Mouse (Mus musculus) myocyte (in vitro differentiated cells): ENCODE measurements at regions not wholly inside any gene's neighbourhood (a gene's known extent, or its start where the extent isn't known, plus 50 kb on each side); places are given as distances from the start of the nearest gene placed in this dataset.

Experiments used
- H3K27me3 ChIP-seq: one replicate; pipeline ENCODE4 v1.6.1; 2011; ENCODE audit not compliant: control insufficient read depth, insufficient read depth, insufficient read length
- H3K36me3 ChIP-seq: one replicate; pipeline ENCODE4 v1.6.1; 2011; ENCODE audit not compliant: control insufficient read depth, insufficient read depth
- H3K4me2 ChIP-seq: one replicate; pipeline ENCODE4 v1.6.1; 2011; ENCODE audit warnings: low read depth, control low read depth
- H3K4me3 ChIP-seq: one replicate; pipeline ENCODE4 v1.5.1; 2011; ENCODE audit warnings: mild to moderate bottlenecking, control low read depth, moderate library complexity
- H3K79me2 ChIP-seq: one replicate; pipeline ENCODE4 v1.6.1; 2011; ENCODE audit not compliant: control insufficient read depth, insufficient read depth
- H3ac ChIP-seq: one replicate; pipeline ENCODE4 v1.6.1; 2011; ENCODE audit not compliant: control insufficient read depth, insufficient read length
- CEBPB ChIP-seq: IDR thresholded peaks from 2 replicates; pipeline ENCODE4 v1.6.1; 2011; ENCODE audit warnings: mild to moderate bottlenecking, moderate library complexity; ENCODE audit not compliant: poor library complexity, insufficient read depth, severe bottlenecking
- E2F4 ChIP-seq: IDR thresholded peaks from one replicate; pipeline ENCODE4 v1.6.1; 2011; ENCODE audit warnings: mild to moderate bottlenecking, control low read depth, moderate library complexity; ENCODE audit not compliant: insufficient read depth
- MAX ChIP-seq: IDR thresholded peaks from one replicate; pipeline ENCODE4 v1.6.1; 2011; ENCODE audit warnings: low read depth, mild to moderate bottlenecking, control low read depth
- MYOD1 ChIP-seq, 3 experiments: IDR thresholded peaks; one replicate each; pipeline ENCODE4 v1.6.1; 2011; ENCODE audit warnings: control low read depth in 2 of 3, low read depth in 2 of 3, mild to moderate bottlenecking in 2 of 3, moderate library complexity in 1 of 3; ENCODE audit not compliant: insufficient read length in 2 of 3, control insufficient read depth in 1 of 3
- MYOG ChIP-seq, 3 experiments: IDR thresholded peaks; one replicate each; pipeline ENCODE4 v1.6.1; 2011; ENCODE audit warnings: control low read depth in 2 of 3, low read depth in 2 of 3, mild to moderate bottlenecking in 2 of 3; ENCODE audit not compliant: insufficient read length in 2 of 3, control insufficient read depth in 1 of 3, insufficient read depth in 1 of 3
- POLR2A ChIP-seq: IDR thresholded peaks from one replicate; pipeline ENCODE4 v1.6.1; 2011; ENCODE audit warnings: low read depth, mild to moderate bottlenecking, control low read depth, moderate library complexity; ENCODE audit not compliant: insufficient read length
- POLR2AphosphoS2 ChIP-seq: IDR thresholded peaks from one replicate; pipeline ENCODE4 v1.6.1; 2011; ENCODE audit warnings: low read depth, control low read depth; ENCODE audit not compliant: insufficient read length
- REST ChIP-seq: IDR thresholded peaks from one replicate; pipeline ENCODE4 v1.6.1; 2011; ENCODE audit warnings: mild to moderate bottlenecking, control low read depth, moderate library complexity; ENCODE audit not compliant: insufficient read depth, insufficient read length
- SRF ChIP-seq: IDR thresholded peaks from one replicate; pipeline ENCODE4 v1.6.1; 2011; ENCODE audit warnings: low read depth; ENCODE audit not compliant: control insufficient read depth, insufficient read length
- TCF12 ChIP-seq: IDR thresholded peaks from one replicate; pipeline ENCODE4 v1.6.1; 2011; ENCODE audit warnings: mild to moderate bottlenecking, control low read depth; ENCODE audit not compliant: poor library complexity, insufficient read depth, severe bottlenecking
- TCF3 ChIP-seq: IDR thresholded peaks from one replicate; pipeline ENCODE4 v1.6.1; 2011; ENCODE audit warnings: low read depth, control low read depth; ENCODE audit not compliant: insufficient read length
- USF1 ChIP-seq: IDR thresholded peaks from one replicate; pipeline ENCODE4 v1.6.1; 2011; ENCODE audit warnings: low read depth, mild to moderate bottlenecking, control low read depth, moderate library complexity

DNA sequence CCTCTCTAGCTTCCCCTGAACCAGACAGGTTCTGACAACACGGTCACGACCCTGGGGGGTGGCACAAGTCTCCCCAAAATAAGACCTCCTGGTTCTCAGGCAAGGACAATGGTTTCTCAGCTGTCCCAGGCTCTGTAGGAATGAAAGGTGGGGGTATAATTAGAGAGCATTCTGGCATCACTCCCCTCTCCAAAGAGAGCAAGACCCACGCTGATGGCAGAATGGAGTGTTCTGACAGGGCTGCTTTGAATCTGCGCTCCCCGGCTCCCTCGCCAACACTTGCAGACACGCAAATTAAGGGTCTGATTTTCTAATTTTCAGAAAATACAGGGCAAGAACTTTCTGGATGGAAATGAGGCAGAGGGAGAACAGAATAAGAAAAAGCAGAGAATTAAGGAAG is 181.2 kb upstream of the Kazn start:
- no peaks in the 10 kb centered on the region for H3K79me2 ChIP-seq
- no peaks in the 10 kb centered on the region for H3K36me3 ChIP-seq
- no peaks in the 10 kb centered on the region for H3K27me3 ChIP-seq
- no peak for TF ChIP-seq POLR2A
- no peak overlapping the region for H3K4me3 ChIP-seq
- no peak overlapping the region for H3ac ChIP-seq
- no peak overlapping the region for H3K4me2 ChIP-seq

DNA sequence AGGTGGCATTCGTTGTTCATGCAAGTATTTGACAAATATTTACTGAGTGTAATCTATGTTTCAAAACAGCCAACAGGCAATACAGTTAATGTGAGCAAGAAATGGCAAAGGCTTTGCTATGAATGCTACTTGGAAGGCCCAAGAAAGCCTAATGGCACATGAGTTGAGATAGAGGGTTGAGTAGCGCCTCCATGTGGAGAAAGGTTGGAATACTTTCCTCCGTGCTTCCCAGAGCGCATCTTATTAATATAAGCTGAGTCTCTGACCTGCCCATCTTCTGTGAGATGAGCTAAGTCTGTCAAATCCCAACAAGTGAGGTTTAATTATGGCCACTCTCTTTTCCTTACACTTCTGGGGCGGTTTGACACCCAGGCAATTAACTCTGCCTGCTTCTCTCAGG is 175.7 kb upstream of the Kazn start:
- Histone ChIP-seq H3K27me3 (no peaks in the 10 kb centered on the region), H3ac (no peak overlapping the region), H3K4me3 (no peak overlapping the region), H3K79me2 (no peaks in the 10 kb centered on the region), H3K4me2 (no peak overlapping the region), H3K36me3 (no peaks in the 10 kb centered on the region)
- TF ChIP-seq CEBPB (no peak), POLR2AphosphoS2 (no peak), E2F4 (no peak), MAX (no peak), POLR2A (no peak), SRF (no peak)

DNA sequence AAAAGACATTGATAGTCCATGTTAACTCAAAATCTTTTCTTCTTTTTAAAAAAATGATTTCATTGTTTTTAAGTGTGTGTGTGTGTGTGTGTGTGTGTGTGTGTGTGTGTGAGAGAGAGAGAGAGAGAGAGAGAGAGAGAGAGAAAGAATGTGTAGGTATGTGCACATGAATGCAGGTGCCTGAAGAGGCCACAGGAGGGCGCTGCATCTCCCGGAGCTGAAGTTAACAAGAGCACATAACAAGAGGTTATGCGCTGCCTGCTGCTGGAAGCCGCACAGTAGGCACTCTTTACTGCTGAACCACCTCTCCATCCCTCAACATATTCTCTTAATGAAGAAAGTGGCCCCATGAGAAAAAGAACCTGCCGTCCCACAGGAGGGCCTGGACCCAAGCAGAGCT is 172.6 kb upstream of the Kazn start:
- Histone ChIP-seq H3K4me3 (no peak overlapping the region), H3ac (no peak overlapping the region), H3K79me2 (no peaks in the 10 kb centered on the region), H3K4me2 (no peak overlapping the region), H3K27me3 (no peaks in the 10 kb centered on the region), H3K36me3 (no peaks in the 10 kb centered on the region)
- TF ChIP-seq MAX: no peak
- TF ChIP-seq MYOG (IDR thresholded peaks at IDR 0.05; ENCODE audit: control insufficient read depth in 1 of 3, insufficient read depth in 1 of 3, insufficient read length in 2 of 3, low read depth in 2 of 3): no peak
- no peak for TF ChIP-seq MYOD1 (IDR thresholded peaks at IDR 0.05; ENCODE audit: control insufficient read depth in 1 of 3, insufficient read length in 2 of 3, low read depth in 2 of 3)
- TF ChIP-seq REST: no peak
- TF ChIP-seq E2F4: no peak

GRCm38 (mm10) chr4:142410596-142411573 is 171.7 kb upstream of the Kazn start:
- TF ChIP-seq CEBPB (no peak), USF1 (no peak), POLR2A (no peak), MYOD1 (IDR thresholded peaks at IDR 0.05; ENCODE audit: control insufficient read depth in 1 of 3, insufficient read length in 2 of 3, low read depth in 2 of 3) (no peak), POLR2AphosphoS2 (no peak), TCF12 (no peak), TCF3 (no peak), MYOG (IDR thresholded peaks at IDR 0.05; ENCODE audit: control insufficient read depth in 1 of 3, insufficient read depth in 1 of 3, insufficient read length in 2 of 3, low read depth in 2 of 3) (no peak), E2F4 (no peak), REST (no peak), SRF (no peak), MAX (no peak)
- Histone ChIP-seq H3K27me3 (no peaks in the 10 kb centered on the region), H3ac (no peak overlapping the region), H3K79me2 (no peaks in the 10 kb centered on the region), H3K4me2 (no peak overlapping the region), H3K36me3 (no peaks in the 10 kb centered on the region), H3K4me3 (no peak overlapping the region)

GRCm38 (mm10) chr4:142397858-142398257 is 158.7 kb upstream of the Kazn start:
- TF ChIP-seq MYOG (IDR thresholded peaks at IDR 0.05; ENCODE audit: control insufficient read depth in 1 of 3, insufficient read depth in 1 of 3, insufficient read length in 2 of 3, low read depth in 2 of 3): no peak
- no peak for TF ChIP-seq E2F4
- TF ChIP-seq SRF: no peak
- TF ChIP-seq POLR2AphosphoS2: no peak
- TF ChIP-seq MYOD1 (IDR thresholded peaks at IDR 0.05; ENCODE audit: control insufficient read depth in 1 of 3, insufficient read length in 2 of 3, low read depth in 2 of 3): no peak
- no peak for TF ChIP-seq TCF3
- no peak for TF ChIP-seq USF1
- TF ChIP-seq TCF12: no peak
- no peak for TF ChIP-seq POLR2A
- no peak for TF ChIP-seq CEBPB
- TF ChIP-seq MAX: no peak
- TF ChIP-seq REST: no peak
- Histone ChIP-seq H3K27me3 (no peaks in the 10 kb centered on the region), H3K79me2 (no peaks in the 10 kb centered on the region), H3K4me2 (no peak overlapping the region), H3K4me3 (no peak overlapping the region), H3ac (no peak overlapping the region), H3K36me3 (no peaks in the 10 kb centered on the region)
